Mouse (Mus musculus) adrenal gland, postnatal 25 days (tissue): ENCODE data around the gene Samd7. TPM values are rescaled to one million over a fixed set of nuclear protein-coding genes. Genes with fewer than 3 reads are reported as not detected.

ENCODE experiments used
- DNase-seq: peaks from one replicate; pipeline ENCODE4 v3.0.0; 2021; ENCODE audit warnings: mixed read lengths
- total RNA-seq: library from RNA; stranded (reverse); gene quantifications from 2 replicates; pipeline ENCODE4 v1.2.3, GENCODE M21; 2021

Gene Samd7
- total RNA-seq, 1 experiment from 2014 or later: not detected

DNA sequence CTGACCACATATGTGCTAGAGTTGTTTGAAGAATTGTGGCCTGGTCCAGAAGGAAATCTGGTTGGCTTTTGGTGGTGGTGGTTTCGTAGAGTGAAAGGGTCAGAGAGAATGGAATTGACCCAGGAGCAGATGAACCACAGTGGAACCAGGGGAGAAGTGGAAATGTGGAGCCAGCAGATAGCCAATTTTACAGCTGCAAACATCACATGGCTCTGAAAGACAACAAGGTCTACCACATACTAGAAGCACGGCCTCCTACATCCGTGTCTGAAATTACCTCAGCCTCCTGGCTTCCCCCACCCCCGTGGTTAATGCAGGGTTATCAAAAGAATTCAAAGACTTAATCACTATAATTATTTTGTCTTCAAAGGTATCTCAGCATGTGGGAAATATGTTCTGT lies 18.8 kb downstream of the Samd7 start:
- no peak for DNase-seq

DNA sequence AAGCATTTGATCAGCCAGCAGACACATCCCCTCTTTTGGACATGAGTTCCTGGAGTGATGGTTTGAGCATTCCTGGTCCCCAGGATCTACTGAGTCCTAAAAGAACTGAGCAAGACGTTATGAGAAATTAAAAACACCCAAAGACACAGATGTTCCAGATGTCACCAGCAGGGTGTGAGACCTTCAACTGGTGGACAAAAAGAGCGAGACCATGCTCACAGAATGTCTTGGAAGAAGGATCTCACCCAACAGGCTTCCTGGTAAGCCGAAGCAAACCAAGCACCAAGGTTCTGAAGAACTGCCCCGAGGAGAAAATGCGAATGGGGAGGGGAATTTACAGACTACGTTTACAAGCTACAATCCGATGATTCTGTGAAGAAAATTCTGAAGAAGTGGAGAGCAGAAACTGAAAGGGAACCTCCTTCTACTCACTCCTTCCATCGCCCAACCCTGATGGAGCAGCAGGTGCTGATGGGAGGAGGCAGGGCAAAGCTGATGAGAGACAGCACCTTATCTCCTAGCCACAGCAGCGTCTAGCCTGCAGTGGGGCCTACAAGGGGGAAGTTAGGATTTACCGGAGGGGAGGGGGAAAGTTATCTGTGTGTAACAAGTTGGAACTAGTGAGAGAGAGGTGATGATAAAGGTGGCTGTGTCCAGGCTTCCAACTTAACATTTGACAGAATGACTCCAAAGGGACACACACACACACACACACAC lies 19.4 kb downstream of the Samd7 start:
- DNase-seq: no peak

DNA sequence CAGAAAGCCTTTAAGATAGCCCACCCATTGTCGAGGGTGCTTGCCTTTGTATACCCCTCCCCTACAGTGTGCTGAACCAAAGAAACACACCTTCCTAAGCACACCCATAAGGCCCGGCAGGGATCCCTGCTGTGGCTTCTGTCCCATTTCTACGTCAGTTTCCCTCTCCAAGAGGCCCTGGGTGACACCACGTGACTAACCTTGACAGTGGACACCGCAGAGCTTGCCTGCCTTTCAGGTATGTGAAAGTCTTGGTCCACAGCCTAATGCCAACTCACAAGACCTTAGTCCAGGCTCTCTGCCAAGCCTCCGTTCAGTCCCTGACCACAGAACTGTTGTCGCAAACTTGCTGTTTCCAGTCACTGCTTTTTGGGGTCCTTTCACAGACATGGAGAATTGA lies 20.1 kb downstream of the Samd7 start:
- peak; percentile 41 for DNase-seq

DNA sequence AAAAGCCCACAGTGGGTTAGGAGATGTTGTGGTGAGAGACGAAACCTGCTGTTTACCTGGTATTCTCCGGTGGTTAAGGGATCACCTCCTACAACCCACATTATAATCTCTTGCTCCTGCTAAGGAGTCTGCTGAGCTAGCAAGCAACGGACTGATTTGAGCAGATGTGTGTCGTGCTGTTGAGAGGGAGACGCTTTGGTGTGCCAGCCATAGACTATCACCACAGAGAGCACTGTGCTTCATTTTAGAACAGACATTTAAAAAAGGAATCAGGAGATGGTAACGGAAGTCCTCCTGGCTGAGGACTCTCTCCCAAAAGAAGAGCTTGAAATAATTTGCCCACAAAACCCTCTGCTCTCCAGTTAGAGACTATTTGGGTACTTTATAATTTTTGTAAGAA lies 21.2 kb downstream of the Samd7 start:
- no peak for DNase-seq

DNA sequence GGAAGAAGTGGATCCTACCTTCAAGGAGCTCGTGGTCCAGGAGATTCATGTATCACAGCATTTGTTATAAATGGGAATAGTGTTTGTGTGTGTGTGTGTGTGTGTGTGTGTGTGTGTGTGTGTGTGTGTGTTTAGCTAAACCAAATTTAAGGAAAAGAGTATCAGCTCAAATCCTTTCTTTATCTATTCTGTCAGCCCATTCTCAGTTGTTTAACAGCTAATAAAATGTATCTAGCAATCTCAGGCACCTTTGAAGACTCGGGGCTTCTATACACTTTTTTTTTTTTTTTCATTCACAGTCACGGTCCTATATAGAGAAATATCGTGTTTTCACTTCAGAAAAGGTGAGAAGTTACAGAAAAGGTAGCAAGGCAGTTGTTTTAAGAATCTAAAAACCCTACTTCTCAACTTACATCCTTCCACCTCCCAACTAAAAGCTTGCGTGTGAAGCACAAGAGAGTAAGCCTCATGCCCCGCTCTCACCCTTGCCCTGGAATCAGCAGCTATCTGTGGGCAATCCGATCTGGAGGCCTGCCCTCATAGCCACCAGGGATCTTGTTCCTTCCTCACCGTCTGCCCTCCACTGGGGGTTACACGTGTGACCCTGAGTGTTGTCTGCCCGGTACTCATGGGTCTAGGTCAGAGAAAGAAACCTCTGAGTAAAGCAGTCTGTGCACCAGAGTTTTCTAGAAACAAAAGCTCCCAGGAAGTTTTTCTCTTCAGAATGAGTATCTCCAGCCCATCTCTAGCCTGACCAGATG lies 23.8 kb downstream of the Samd7 start:
- DNase-seq: peak; percentile 22

DNA sequence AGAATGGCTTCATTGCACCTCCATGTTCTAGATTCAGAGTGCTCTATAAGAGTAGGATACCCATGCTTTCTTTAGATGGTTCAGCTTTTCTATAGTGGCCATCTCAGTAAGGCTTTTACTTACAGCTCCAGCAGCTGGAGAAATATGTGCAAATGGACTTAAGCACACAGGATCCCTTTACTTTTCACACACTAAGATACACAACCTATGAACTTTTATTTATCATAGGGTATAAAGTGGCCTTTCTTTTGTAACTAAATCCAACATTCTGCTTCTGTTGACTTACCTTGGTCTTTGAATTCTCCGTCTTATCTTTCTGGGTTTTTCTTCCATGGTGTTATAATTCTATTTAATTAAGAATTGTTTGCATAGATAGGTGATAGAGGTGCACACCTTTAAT lies 25.5 kb downstream of the Samd7 start:
- DNase-seq: no peak

DNA sequence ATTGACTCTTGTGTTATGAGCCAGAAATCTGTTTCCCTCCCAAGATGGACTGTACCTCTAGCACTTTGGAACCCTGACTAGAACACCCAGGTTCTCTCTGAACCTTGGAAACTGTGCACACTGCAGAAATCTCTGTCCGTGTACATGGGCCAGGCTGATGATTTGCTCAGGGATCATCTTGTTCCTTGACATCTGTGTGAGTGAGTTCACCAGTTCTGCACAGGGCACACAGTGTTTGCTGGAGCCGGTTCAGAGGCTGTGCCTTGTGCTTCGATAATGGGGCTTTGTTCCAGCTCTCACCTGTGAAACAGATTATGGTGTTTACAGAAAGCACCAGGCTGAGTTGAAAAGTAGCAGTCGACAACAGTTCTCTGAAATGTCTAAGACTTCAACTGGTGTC lies 26.5 kb downstream of the Samd7 start:
- no peak for DNase-seq

DNA sequence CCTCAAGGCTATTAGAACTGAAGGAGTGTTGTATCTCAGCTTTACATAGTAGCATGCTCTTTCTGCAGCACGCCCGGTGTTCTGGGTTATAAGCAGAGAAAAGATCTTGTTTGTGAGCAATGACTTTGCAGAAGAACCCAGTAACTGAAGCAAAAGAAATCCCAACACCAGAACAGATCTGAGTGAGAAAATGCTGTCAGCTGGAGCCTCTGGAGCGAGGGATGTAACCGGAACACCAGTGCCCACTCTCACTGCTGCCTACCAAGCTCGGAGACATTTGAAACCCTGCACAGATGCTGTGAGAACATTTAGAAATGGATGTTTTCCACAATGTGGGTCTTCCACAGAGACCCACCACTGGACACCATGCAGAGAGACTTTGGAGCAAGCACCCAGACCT lies 28.6 kb downstream of the Samd7 start:
- no peak for DNase-seq

DNA sequence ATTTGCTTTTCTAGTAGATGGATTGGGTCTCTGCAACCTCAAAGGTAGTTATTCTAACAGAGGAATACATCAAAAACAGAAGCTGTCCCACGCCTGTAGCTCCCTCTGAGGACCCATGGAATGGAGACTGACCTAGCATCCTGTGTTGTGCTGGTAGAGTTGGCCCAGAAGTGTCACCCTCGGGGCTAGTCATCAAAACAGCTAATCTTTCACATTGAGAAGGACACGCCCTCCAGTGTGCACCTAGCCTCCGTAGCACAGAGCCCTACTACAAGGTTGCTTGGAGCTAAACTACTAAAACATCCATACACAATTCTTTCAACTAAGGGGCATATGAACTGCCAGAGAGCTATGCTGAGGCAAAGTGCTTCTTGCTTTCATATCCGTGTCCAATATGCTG lies 31.9 kb downstream of the Samd7 start:
- DNase-seq: no peak

DNA sequence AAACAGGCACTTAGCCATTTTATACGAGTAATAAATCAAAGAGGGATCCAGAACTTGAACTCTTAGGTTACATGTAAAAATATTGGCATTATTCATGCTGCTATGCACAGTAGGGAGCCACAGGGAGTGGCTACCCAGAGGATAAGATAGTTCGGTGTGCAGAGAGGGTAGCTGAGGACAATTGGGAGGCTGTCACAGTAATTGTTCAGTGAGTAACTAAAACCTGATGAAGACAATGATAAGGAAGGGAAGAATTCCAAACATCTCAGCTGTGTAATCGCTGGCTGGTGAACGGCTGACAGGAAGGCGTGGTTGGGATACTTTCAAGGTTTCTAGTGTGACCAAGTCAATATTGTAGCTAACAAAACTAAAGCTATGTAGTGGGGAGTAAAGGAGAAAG lies 42.4 kb downstream of the Samd7 start:
- peak; percentile 6 for DNase-seq

DNA sequence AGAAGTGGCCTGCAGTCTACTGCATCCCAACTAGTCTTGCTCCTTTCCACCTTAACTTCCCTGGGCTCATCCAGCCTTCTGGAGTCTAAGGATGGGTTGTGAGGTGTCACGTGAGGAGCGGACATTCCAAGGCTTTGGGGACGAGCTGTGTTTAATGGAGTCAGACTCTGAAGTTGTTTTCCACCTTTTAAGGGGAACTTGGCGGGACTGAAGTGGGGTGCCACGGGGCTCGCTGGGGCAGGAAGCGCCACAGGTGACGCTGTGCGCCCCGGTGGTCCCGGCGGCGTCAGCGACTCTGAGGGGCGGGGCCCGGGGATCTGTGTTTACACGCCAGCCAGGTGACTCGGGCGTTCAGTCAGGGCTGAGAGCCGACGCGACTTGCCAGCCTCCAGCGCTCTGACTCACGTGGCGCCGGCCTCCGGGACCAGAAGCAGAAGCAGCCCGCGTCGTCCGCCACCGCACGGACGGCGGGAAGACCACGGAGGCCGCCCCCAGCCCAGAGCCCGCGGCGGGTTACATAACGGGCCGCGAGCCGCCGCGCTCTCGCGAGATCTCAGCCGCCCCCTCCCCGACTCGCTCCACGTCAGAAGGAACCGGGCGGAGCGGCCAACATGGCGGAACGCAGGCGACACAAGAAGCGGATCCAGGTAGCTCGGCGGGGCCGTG lies 46.8 kb downstream of the Samd7 start, which contains the start of gene Sec62:
TSS of gene Sec62 (plus strand) at position 139 of the 666 bp plus-strand sequence.
- DNase-seq: peak; percentile 94

DNA sequence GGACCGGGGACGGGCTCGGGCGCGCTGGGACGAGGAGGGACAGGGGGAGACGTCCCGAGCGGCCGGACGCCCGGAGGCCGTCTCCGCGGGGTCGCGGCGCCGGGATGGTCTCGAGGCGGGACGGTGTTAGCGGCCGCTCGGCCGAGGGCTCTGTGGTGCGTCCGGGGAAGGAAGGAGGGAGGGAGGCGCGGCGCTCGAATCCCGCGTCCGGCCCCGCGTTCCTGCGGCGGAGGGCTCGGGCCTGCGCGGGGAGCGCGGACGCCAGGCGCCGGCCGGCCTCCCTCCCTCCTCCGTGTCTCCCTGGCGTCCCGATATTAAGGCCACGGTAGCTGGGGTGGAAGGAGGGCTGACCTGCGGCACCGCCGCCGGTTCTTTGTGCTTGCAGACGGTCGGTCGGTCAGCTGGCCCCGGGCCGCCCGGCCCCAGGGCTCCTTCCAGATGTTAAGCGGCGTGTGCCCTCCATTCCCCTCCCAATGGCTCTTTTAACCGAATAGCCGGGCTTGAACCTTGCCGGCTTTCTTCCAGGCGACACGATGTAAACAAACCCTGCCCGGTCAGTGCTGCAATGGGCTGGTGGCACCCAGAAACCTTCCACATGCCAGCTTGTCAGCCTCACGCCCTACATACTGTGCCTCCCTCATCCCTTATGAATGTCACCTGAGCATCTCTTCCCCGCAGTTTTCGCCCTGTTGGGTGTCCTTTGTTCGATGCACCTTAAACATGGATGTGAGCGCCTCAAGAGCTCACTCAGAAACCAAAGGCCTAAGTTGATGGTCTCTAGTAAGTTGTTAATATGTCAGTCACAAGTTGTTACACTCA lies 47.5 kb downstream of the Samd7 start:
- DNase-seq: peak; percentile 38

DNA sequence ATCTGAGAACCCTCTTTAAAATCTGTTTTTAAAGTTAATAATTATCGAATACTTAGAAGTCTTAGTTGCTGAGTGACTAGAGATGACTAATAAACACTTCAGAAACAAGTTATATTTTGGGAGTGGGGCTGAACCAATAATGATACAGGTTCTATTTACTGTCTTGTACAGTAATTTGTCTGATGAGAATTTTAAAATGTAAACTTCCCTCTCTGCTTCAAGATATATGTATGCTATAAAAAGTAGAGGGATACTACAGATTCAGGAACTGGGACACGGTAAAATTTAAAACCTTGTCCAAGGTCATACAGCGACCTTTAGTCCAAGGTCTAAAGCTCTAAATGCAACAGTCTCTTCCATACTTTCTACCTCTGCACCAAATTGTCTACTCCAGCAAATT lies 56.1 kb downstream of the Samd7 start:
- DNase-seq: no peak

DNA sequence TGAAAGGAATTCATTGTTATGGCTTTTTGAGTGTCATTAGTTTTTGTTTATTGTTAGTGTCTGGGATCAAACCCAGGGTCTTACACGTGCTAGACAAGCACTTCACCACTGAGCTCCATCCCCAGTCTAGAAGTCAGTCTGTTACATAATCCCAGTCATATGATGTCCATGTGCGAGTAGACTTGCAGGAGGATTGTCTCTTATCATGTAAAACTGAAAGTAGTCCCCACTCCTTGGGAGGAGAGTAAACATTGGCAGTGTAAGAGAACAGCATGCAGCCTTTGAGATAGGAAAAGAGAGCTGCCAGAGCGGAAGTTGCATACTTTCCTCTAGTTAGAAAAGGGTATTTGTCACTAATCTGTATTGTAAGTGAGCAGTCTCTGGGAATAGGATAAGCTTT lies 66.8 kb downstream of the Samd7 start:
- DNase-seq: no peak

Other genes starting within 250 kb of the Samd7 start
- gene Mecom, start 198.3 kb upstream of the Samd7 start, total RNA-seq: 4.1 and 7.1 TPM in 2 replicates
- gene Actrt3, start 146.4 kb upstream of the Samd7 start, total RNA-seq: not detected in 2 replicates
- gene Mynn, start 144.2 kb upstream of the Samd7 start, total RNA-seq: 24.9 and 25.3 TPM in 2 replicates
- gene Lrriq4, start 101.8 kb upstream of the Samd7 start, total RNA-seq: not detected in 2 replicates
- gene Lrrc34, start 98.4 kb upstream of the Samd7 start, total RNA-seq: not detected in 2 replicates
- not detected in 2 replicates for gene Lrrc31, start 46.5 kb upstream of the Samd7 start, total RNA-seq
- 103 and 131 TPM in 2 replicates for gene Sec62, start 46.6 kb downstream of the Samd7 start, total RNA-seq
- 0.67 and 0.91 TPM in 2 replicates for gene Gpr160, start 109.7 kb downstream of the Samd7 start, total RNA-seq
- 41.1 and 44.8 TPM in 2 replicates for gene Phc3, start 223.1 kb downstream of the Samd7 start, total RNA-seq
- 52.6 and 56.7 TPM in 2 replicates for gene Prkci, start 249.5 kb downstream of the Samd7 start, total RNA-seq